Mouse (Mus musculus): ENCODE measurements around the gene Gm36176.
"Not testable (repeated sequence)": the region's sequence is repeated elsewhere in the genome, so short reads cannot be mapped to it uniquely, and the experiment has no call there.

Gm36176 gene

DNA sequence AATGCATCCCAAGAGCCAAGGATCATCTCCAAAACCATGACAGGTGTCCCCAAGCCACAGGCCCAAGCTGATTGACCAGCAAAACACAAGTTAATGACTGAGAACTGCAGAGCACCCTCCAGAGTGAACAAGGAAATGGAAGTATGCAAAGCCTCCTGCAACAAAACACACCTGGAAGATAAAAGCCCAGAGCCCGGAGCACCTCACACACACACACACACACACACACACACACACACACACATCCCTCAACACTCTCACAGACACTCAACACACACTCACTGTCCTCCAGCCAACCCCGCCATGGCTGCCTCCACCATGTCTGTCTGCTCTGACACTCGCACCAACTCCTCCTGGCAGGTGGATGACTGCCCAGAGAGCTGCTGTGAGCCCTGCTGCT, at the start of gene Gm36176:
Gm36176 (plus strand) TSS at position 301 of the 400 bp plus-strand sequence.
- no peak for DNase-seq (ENCODE audit: low spot score)

- no peak for DNase-seq (ENCODE audit: low spot score)
Observed at GRCm38 (mm10) chr10:77797677-77798076, 48.9 kb upstream of the Gm36176 start.

GRCm38 (mm10) chr10:77798164-77798920, 48.3 kb upstream of the Gm36176 start:
- DNase-seq (ENCODE audit: low spot score): not testable (repeated sequence)

DNA sequence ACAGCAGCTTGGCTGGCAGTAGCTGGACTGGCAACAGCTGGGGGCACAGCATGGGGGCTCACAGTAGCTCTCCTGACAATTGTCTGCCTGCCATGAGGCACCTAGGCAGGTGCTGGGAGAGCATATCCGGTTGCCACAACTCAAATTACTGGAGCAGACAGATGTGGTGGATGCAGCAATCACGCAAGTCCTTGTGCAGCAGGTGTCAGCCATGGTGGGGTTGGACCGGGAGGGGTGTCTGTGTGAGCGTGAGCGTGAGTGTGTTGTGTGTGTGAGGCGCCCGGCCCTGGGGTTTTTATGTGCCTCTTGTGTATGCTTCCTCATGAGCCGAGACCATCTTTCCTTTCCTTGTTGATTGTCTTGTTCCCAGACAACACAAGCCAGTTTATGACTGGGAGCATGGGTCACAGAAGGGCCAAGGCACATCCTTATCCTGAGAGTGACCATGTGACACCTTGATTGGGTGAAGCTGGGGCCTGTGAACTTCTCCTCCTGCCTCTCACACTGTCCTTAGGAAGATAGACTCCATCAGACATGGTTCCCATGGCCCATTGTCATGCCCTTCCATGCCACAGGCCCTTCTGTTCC, 47.6 kb upstream of the Gm36176 start, which contains the start of gene Gm19668:
Gm19668 (minus strand) TSS at position 213 of the 588 bp plus-strand sequence.
- no peak for DNase-seq (ENCODE audit: low spot score)

- no peak for DNase-seq (ENCODE audit: low spot score)
Observed at GRCm38 (mm10) chr10:77804095-77804494, 42.5 kb upstream of the Gm36176 start.

- DNase-seq (ENCODE audit: low spot score): no peak
Observed at GRCm38 (mm10) chr10:77811743-77812142, 34.9 kb upstream of the Gm36176 start, which contains the start of gene Gm9507. Gm9507 (minus strand) TSS chr10:77811843.

DNA sequence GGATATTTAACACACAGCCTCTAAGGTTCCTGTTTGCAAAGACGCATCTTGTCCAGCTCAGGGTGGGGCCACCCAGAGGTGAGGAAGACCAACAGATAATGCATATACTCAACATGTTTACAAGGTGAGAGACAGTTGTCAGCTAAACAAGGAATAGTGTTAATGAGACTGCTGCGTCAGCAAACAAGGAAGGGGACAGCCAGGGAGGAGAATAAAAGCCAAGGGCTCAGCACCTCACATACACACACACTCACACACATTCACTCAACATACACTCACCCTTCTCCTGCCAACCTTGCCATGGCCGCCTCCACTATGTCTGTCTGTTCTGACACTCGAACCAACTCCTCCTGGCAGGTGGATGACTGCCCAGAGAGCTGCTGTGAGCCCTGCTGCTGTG, 32.2 kb upstream of the Gm36176 start, which contains the start of gene Gm2696:
Gm2696 (plus strand) TSS at position 301 of the 400 bp plus-strand sequence.
- DNase-seq (ENCODE audit: low spot score): no peak

DNA sequence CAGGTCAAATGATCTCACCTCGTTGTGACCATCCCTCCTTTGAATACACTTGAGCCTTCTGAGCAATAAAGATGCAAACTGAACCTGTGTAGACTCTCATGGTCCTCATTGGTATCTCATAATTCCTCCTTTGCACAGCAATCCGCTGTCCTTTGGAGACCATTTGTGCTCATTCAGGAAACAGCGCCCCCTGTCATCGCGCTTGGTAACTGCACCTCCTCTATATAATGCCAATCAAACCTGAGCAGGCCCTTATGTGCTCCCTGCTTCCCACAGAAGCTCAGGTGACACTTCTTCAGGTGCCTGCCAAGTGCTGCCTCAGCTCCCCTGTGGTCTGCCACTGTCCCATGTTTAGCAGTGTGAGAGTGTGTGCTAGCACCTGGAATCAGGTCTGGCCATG, 31.1 kb upstream of the Gm36176 start:
- peak; percentile 12 for DNase-seq (ENCODE audit: low spot score)

DNA sequence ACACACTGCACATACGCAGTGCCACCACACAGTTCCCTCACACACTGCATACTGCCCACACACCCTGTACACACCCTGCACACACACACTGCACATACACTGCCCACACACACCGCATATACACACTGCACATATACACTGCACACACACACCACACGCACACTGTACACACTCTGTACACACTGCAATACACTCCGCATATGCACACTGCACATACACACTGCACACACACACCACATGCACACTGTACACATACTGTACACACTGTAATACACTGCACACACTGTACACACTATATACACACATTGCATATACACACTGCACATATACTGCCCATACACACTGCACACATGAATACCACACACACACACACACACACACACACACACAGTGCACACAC, 28.1 kb upstream of the Gm36176 start:
- no peak for DNase-seq (ENCODE audit: low spot score)

DNA sequence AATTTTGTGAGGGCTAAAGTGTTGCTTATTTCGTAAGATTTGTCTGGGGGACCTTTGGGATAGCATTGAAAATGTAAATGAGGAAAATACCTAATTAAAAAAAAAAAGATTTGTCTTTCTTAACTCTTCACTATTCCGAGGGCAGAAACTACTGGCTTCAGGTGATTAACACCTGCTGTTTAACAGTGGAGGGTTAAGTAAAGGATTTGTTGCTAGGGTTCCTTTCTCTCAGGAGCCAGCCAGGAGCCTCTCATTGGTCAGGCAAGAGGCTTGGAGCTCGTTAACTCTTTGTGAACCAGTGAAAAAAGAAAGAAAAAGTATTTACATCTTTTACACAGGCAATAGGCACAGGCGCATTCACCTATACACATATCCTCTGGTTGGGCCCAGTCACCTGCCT, 27.4 kb upstream of the Gm36176 start:
- no peak for DNase-seq (ENCODE audit: low spot score)

GRCm38 (mm10) chr10:77826951-77827350, 19.7 kb upstream of the Gm36176 start, which contains the start of gene Krtap10-4:
Krtap10-4 (minus strand) TSS chr10:77827095.
- no peak for DNase-seq (ENCODE audit: low spot score)

- DNase-seq (ENCODE audit: low spot score): no peak
Observed at GRCm38 (mm10) chr10:77835647-77836046, 11.0 kb upstream of the Gm36176 start, which contains the start of gene Krtap10-10. Krtap10-10 (plus strand) TSS chr10:77835947.

- no peak for DNase-seq (ENCODE audit: low spot score)
Observed at GRCm38 (mm10) chr10:77839006-77839405, 7.6 kb upstream of the Gm36176 start.

DNA sequence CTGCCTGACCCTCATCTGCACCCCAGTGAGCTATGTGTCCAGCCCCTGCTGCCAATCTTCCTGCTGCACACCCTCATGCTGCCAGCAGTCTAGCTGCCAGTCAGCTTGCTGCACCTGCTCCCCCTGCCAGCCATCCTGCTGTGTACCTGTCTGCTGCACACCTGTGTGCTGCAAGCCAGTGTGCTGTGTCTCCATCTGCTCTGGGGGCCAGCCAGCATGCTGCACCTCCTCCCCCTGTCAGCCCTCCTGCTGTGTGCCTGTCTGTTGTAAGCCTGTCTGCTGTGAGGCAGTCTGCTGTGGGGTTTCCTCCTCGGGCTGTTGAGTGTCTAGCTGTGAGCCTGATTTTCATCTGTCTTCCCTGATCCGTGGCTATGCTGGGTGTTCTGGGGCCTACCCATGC, 358 bp downstream of the Gm36176 start:
- no peak for DNase-seq (ENCODE audit: low spot score)

- DNase-seq (ENCODE audit: low spot score): no peak
Observed at GRCm38 (mm10) chr10:77847538-77847937, 935 bp downstream of the Gm36176 start.

DNA sequence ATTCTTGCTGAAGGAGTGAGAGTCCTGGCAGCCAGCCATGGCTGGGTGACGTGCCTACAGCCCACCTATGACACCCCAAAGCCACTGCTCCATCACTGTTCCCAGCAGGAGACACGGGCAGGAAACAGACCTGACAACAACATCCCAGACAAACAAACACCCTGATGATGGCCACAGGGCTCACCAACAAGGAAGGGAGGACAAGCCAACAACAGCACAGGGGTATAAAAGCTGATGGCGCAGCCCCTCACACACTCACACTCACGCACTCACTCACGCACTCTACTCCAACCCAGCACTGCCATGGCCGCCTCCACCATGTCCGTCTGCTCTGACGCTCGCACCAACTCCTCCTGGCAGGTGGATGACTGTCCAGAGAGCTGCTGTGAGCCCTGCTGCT, 6.0 kb downstream of the Gm36176 start, which contains the start of gene Gm10318:
Gm10318 (plus strand) TSS at position 301 of the 400 bp plus-strand sequence.
- DNase-seq (ENCODE audit: low spot score): no peak

DNA sequence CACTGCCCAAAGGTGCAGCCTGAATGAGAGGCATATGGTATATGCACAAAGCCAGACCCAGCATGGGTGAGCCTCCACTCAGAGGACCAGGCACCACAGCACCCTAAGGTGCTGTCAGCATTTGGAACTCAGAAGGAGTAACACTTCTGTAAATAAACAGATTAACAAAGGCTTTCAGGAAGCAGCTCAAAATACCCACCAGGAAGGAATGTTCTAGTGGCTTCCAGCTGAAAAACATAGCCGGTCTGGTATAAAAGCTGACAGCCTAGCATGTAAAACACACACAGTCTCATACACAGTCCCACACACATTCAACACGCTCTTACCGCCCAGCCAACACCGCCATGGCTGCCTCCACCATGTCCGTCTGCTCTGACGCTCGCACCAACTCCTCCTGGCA, 15.1 kb downstream of the Gm36176 start, which contains the start of gene Gm3285:
Gm3285 (plus strand) TSS at position 301 of the 400 bp plus-strand sequence.
- no peak for DNase-seq (ENCODE audit: low spot score)

DNA sequence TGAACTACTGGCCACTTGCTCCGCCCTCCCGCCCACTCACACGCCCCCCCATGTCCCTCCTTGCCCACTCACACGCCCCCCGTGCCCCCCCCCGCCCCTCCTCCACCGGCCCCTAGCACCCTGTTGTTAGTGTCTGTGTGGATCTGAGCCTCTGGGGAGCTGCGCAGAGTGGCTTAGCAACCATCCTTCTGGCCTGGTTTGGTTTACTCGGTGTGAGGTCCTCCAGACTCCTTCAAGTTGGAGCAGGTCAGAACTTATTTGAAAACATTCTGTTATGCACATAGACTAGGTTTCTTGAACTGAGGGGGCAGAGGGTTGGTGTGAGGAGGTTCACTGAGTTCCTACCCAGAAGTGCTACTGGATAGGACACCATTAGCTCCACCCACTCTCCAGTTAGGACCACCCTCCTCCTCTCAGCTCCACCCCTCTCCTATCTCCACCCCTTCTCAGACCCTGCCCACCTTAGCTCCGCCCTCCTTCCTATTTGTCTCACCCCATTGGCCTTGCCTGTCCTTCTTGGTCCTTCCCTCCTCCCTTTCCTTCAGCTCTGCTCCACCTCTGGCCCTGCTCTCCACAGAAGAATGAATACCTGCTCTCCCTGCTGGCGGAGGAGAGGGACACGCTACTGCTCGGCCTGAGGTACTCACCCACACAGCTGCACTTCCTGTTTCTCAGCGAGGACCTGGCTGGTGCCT, 17.6 kb downstream of the Gm36176 start:
- no peak for DNase-seq (ENCODE audit: low spot score)

GRCm38 (mm10) chr10:77864762-77865143, 18.1 kb downstream of the Gm36176 start:
- no peak for DNase-seq (ENCODE audit: low spot score)

DNA sequence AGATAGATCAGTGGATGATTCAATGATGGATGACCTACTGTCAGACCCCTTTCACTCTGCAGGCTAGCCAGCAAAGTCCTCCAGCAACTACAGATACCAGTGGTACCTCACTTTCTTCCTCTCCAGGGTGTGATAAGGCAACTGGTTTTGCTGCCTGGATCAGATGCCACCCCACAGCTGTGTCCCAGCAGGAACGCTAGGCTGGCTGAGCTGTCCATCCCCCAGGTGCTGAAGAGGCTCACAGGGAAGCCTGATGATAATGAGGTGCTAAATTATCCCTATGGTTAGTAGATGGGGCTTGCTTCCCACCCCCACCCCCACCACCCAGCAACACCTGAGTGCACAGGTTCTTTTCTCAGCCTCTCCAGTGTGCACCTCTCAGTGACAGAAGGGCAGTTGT, 20.9 kb downstream of the Gm36176 start:
- DNase-seq (ENCODE audit: low spot score): no peak

- no peak for DNase-seq (ENCODE audit: low spot score)
Observed at GRCm38 (mm10) chr10:77869651-77870050, 23.0 kb downstream of the Gm36176 start.

GRCm38 (mm10) chr10:77878985-77879384, 32.4 kb downstream of the Gm36176 start:
- DNase-seq (ENCODE audit: low spot score): peak; percentile 31
